Mouse (Mus musculus) layer of hippocampus, adult 2 months (tissue): Measurements from ENCODE around the gene Slc36a2. TPM values are rescaled to one million over a fixed set of nuclear protein-coding genes. Genes with fewer than 3 reads are reported as not detected.
A peak's percentile ranks its signal among the peaks of the same experiment; 100 is the strongest.

Experiments
- DNase-seq, 2 experiments: peaks; one replicate each; pipeline ENCODE4 v3.0.0; 2022; ENCODE audit warnings: low spot score in 2 of 2
- H3K27ac ChIP-seq: fragments of 200-600 bp; 2 replicates; pipeline ENCODE4 v1.8.1; 2022
- H3K4me3 ChIP-seq: fragments of 200-600 bp; 2 replicates; pipeline ENCODE4 v1.8.1; 2022; ENCODE audit warnings: mild to moderate bottlenecking
- CTCF ChIP-seq: fragments of 200-600 bp; conservative IDR thresholded peaks from 2 replicates; pipeline ENCODE4 v1.8.1; 2022; ENCODE audit warnings: antibody characterized with exemption, mild to moderate bottlenecking, moderate library complexity
- total RNA-seq, 2 experiments: library from RNA; stranded (reverse); gene quantifications; 2 replicates each; pipeline ENCODE4 v1.2.3; 2021

Slc36a2 gene
- total RNA-seq, 2 experiments from 2014 or later: 0.33 TPM; not detected in 1

GRCm38 (mm10) chr11:55136770-55137547 lies 47.9 kb downstream of the Slc36a2 start:
- no peak overlapping the region for H3K4me3 ChIP-seq
- DNase-seq: no peak
- no peak overlapping the region for H3K27ac ChIP-seq
- TF ChIP-seq CTCF: no peak

- no peak for DNase-seq
- no peak for TF ChIP-seq CTCF
- Histone ChIP-seq H3K4me3 (no peak overlapping the region), H3K27ac (no peak overlapping the region)
These were observed 50.0 kb downstream of the Slc36a2 start for GRCm38 (mm10) chr11:55134871-55135270.

- H3K27ac ChIP-seq: no peak overlapping the region
- H3K4me3 ChIP-seq: no peak overlapping the region
- no peak for DNase-seq
- TF ChIP-seq CTCF: no peak
These were observed 50.5 kb downstream of the Slc36a2 start for GRCm38 (mm10) chr11:55134407-55134806.

GRCm38 (mm10) chr11:55133204-55133603 lies 51.7 kb downstream of the Slc36a2 start:
- no peak for DNase-seq
- no peak for TF ChIP-seq CTCF
- H3K4me3 ChIP-seq: no peak overlapping the region
- H3K27ac ChIP-seq: no peak overlapping the region

- DNase-seq: no peak
- Histone ChIP-seq H3K27ac (no peak overlapping the region), H3K4me3 (no peak overlapping the region)
- no peak for TF ChIP-seq CTCF
These were observed 52.9 kb downstream of the Slc36a2 start for GRCm38 (mm10) chr11:55131946-55132345.

- no peak for DNase-seq
- H3K27ac ChIP-seq: no peak overlapping the region
- TF ChIP-seq CTCF: no peak
- no peak overlapping the region for H3K4me3 ChIP-seq
These were observed 53.7 kb downstream of the Slc36a2 start for GRCm38 (mm10) chr11:55131077-55131742.

- DNase-seq: no peak
- no peak overlapping the region for H3K4me3 ChIP-seq
These were observed 56.5 kb downstream of the Slc36a2 start for GRCm38 (mm10) chr11:55128411-55128810.

GRCm38 (mm10) chr11:55127937-55128336 lies 56.9 kb downstream of the Slc36a2 start:
- peak in 1 of 2 experiments; percentile 23 for DNase-seq

More at GRCm38 (mm10) chr11:55128411-55128810, 56.5 kb downstream of the Slc36a2 start:
- no peak overlapping the region for H3K27ac ChIP-seq
- no peak for TF ChIP-seq CTCF

GRCm38 (mm10) chr11:55126663-55127062 lies 58.2 kb downstream of the Slc36a2 start:
- DNase-seq: no peak
- no peak overlapping the region for H3K27ac ChIP-seq
- no peak for TF ChIP-seq CTCF
- no peak overlapping the region for H3K4me3 ChIP-seq

More at GRCm38 (mm10) chr11:55127937-55128336, 56.9 kb downstream of the Slc36a2 start:
- Histone ChIP-seq H3K4me3 (no peak overlapping the region), H3K27ac (no peak overlapping the region)
- no peak for TF ChIP-seq CTCF

- Histone ChIP-seq H3K27ac (peak overlapping the region; percentile 51; the same call in 1 of the 2 replicates), H3K4me3 (no peak overlapping the region)
- TF ChIP-seq CTCF: no peak
- no peak for DNase-seq
These were observed 63.4 kb downstream of the Slc36a2 start for GRCm38 (mm10) chr11:55121430-55121829.

GRCm38 (mm10) chr11:55120821-55121271 lies 64.0 kb downstream of the Slc36a2 start:
- DNase-seq: no peak
- H3K4me3 ChIP-seq: no peak overlapping the region
- H3K27ac ChIP-seq: peak overlapping the region; percentile 51; the same call in 1 of the 2 replicates
- TF ChIP-seq CTCF: no peak

GRCm38 (mm10) chr11:55120279-55120678 lies 64.6 kb downstream of the Slc36a2 start:
- no peak for DNase-seq
- no peak for TF ChIP-seq CTCF
- no peak overlapping the region for H3K27ac ChIP-seq
- H3K4me3 ChIP-seq: no peak overlapping the region

GRCm38 (mm10) chr11:55117031-55117430 lies 67.8 kb downstream of the Slc36a2 start:
- DNase-seq: no peak
- no peak for TF ChIP-seq CTCF
- Histone ChIP-seq H3K4me3 (no peak overlapping the region), H3K27ac (no peak overlapping the region)

- DNase-seq: no peak
- H3K27ac ChIP-seq: no peak overlapping the region
- no peak for TF ChIP-seq CTCF
- H3K4me3 ChIP-seq: no peak overlapping the region
These were observed 68.9 kb downstream of the Slc36a2 start for GRCm38 (mm10) chr11:55116004-55116403.
